Mouse (Mus musculus) lung, adult 10 weeks (tissue): ENCODE measurements around the gene Aqp5. TPM values are rescaled to one million over a fixed set of nuclear protein-coding genes. Genes with fewer than 3 reads are reported as not detected.

ENCODE experiments used
- polyA plus RNA-seq: library from polyadenylated mRNA; stranded (reverse); fragments of 350-450 nt; fragmentation: Illumina TruSeq; extraction: RNeasy Lipid Tissue Mini Kit (QIAGEN cat#74804); gene quantifications from one replicate; pipeline ENCODE4 v1.2.3, GENCODE M21; 2014; ENCODE audit warnings: low read depth, low replicate concordance; ENCODE audit not compliant: insufficient read depth

Aqp5 gene
- 348 TPM for polyA plus RNA-seq

DNA sequence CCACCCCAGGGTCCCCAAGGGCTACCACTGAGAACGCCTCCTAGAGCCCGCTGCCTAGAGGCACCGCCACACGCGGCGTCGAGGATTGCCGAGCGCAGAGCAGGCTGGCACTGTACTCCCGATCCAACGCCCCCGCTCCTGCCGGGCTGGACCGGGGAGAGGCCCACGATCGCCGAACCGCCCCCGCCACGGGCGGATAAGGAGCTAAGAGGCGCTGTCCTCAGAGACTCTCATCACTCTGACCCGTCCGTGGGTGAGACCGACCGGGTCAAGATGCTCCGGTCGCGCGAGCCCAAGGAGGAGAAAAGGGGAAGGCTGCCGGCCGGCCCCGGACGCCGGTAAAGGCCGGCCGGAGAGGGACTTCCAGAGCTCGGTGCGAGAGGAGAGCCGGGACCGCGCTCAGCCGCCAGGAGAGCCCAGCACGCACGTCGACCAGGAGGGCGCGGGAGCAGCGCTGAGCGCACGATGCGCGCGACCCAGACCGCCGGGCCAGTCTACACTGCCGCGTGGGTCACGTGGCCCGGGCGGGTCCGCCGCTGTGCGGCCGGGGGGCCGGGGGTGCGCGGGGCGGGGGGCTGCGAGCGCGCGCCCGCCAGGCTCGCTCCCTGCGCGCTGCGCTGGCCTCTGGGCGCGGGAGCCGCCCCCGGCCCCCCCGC, at the start of gene Aqp5:
Gene Aqp5 (plus strand): TSS at position 354 of the 656 bp plus-strand sequence.

GRCm38 (mm10) chr15:99578802-99579485, 11.6 kb upstream of the Aqp5 start, which contains the start of gene Aqp2:
Gene Aqp2, plus strand, starts transcription at chr15:99579055.

DNA sequence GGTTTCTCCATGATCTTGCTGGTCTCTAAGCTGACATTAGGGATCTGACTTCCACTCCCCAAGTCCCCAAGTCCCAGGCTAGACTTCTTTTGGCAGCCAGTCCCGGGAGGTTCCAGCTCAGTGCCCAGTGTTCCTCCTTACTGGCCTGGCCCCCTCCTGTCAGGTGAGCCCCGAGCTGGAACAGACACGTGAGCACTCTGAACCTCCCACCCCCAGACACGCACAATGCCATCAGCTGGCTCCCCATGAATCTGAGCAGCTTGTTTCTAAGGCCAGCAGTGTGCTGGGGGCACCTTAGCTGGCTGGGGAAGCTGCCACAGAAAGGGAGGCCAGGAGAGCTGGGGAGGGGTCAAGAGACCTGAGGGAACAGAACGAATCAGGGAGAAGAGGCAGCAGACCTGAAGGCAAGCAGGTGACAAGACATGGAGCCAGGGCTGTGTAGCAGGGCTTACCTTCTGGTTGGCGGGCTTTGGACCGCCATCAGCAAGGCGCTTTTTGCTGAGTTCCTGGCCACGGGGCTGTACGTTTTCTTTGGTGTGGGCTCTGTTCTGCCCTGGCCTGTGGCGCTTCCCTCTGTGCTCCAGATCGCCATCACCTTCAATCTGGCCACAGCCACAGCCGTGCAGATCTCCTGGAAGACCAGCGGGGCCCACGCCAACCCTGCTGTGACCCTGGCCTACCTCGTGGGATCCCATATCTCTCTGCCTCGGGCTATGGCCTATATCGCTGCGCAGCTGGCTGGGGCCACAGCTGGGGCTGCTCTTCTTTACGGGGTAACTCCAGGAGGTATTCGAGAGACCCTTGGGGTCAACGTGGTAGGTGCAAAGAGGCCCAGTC, 10.6 kb downstream of the Aqp5 start, which contains the start of gene Aqp6:
Gene Aqp6 (plus strand): TSS at position 415 of the 837 bp plus-strand sequence.

Other genes with a start within 250 kb of the Aqp5 start
- 18.9 TPM for gene Fmnl3, start 220.3 kb upstream of the Aqp5 start, polyA plus RNA-seq
- 458 TPM for gene Tmbim6, start 197.9 kb upstream of the Aqp5 start, polyA plus RNA-seq
- gene Nckap5l, start 133.0 kb upstream of the Aqp5 start, polyA plus RNA-seq = 2.8 TPM
- 7.1 TPM for gene Bcdin3d, start 116.1 kb upstream of the Aqp5 start, polyA plus RNA-seq
- 9.0 TPM for gene Faim2, start 62.6 kb upstream of the Aqp5 start, polyA plus RNA-seq
- gene Aqp2, start 11.7 kb upstream of the Aqp5 start, polyA plus RNA-seq = 0.22 TPM
- not detected for gene Aqp6, start 10.6 kb downstream of the Aqp5 start, polyA plus RNA-seq
- gene Racgap1, start 60.9 kb downstream of the Aqp5 start, polyA plus RNA-seq = 2.9 TPM
- gene Asic1, start 79.6 kb downstream of the Aqp5 start, polyA plus RNA-seq = not detected
- 10.8 TPM for gene Smarcd1, start 111.3 kb downstream of the Aqp5 start, polyA plus RNA-seq
- gene Gm17349, start 114.7 kb downstream of the Aqp5 start, polyA plus RNA-seq = not detected
- 25.2 TPM for gene Gpd1, start 126.7 kb downstream of the Aqp5 start, polyA plus RNA-seq
- 132 TPM for gene Cox14, start 134.8 kb downstream of the Aqp5 start, polyA plus RNA-seq
- gene Cers5, start 182.1 kb downstream of the Aqp5 start, polyA plus RNA-seq = 42.5 TPM